14 mouse cellular contexts compared by ENCODE assay signal in genomic region chrX:136590897-136591257, GRCm38 (mm10). TPM values are rescaled to one million over a fixed set of nuclear protein-coding genes. Genes with fewer than 3 reads are reported as not detected.
DNase-seq lines count a peak whose midpoint lies in the region; ATAC-seq lines count a peak whose summit lies in the region.
"Had no signal": no experiment of that assay in that cellular context is flagged by ENCODE, and none has a peak within 500 bp of the region (broad histone marks: within the 10 kb centered on the region; RNA-seq: fewer than 3 reads in every experiment).

No protein-coding gene starts in this region.

- H3K4me3 ChIP-seq in heart, embryonic 12.5 days: no peak overlapping the region
- H3K4me3 ChIP-seq in forebrain, embryonic 10.5 days: peak overlapping the region; percentile 38
- H3K4me3 ChIP-seq in hindbrain, embryonic 14.5 days (replicated peaks; ENCODE audit: low read length): peak overlapping the region; percentile 41
- peak overlapping the region; percentile 27; the same call in 1 of the 2 replicates for H3K4me3 ChIP-seq in neural tube, embryonic 12.5 days
- H3K4me3 ChIP-seq: limb, embryonic 15.5 days; lung, embryonic 15.5 days had no signal

- 32% methylated on average over 2 of the region's 2 CpGs for WGBS in heart, embryonic 12.5 days
- 11% methylated on average over 2 of the region's 2 CpGs for WGBS in forebrain, embryonic 10.5 days
- WGBS in hindbrain, embryonic 14.5 days: 26% methylated on average over 2 of the region's 2 CpGs
- WGBS in neural tube, embryonic 12.5 days: 21% methylated on average over 2 of the region's 2 CpGs

- H3K4me1 ChIP-seq in heart, embryonic 12.5 days (replicated peaks): no peaks in the 10 kb centered on the region
- H3K4me1 ChIP-seq in forebrain, embryonic 10.5 days: peaks cover 6% of the 10 kb centered on the region
- no peaks in the 10 kb centered on the region for H3K4me1 ChIP-seq in hindbrain, embryonic 14.5 days (replicated peaks; ENCODE audit: control insufficient read depth, insufficient read depth, low read length)
- no peaks in the 10 kb centered on the region for H3K4me1 ChIP-seq in neural tube, embryonic 12.5 days
- H3K4me1 ChIP-seq: limb, embryonic 15.5 days; lung, embryonic 15.5 days had no signal

- no peaks in the 10 kb centered on the region for H3K27me3 ChIP-seq in heart, embryonic 12.5 days (replicated peaks)
- H3K27me3 ChIP-seq in forebrain, embryonic 10.5 days (ENCODE audit: poor library complexity, severe bottlenecking): no peaks in the 10 kb centered on the region; the same call in 1 of the 2 replicates
- H3K27me3 ChIP-seq in hindbrain, embryonic 14.5 days (ENCODE audit: control insufficient read depth, insufficient read depth, low read length): no peaks in the 10 kb centered on the region
- no peaks in the 10 kb centered on the region for H3K27me3 ChIP-seq in neural tube, embryonic 12.5 days (replicated peaks)
- H3K27me3 ChIP-seq: limb, embryonic 15.5 days; lung, embryonic 15.5 days had no signal

- no peak for DNase-seq in heart, postnatal 4 days
- DNase-seq in forebrain, embryonic 10.5 days (ENCODE audit: extremely low spot score, low spot score): no peak
- no peak for DNase-seq in hindbrain, embryonic 14.5 days (ENCODE audit: low spot score)
- no peak for DNase-seq in layer of hippocampus, adult 9-11 months
- DNase-seq in thymus, postnatal 4 days: no peak
- DNase-seq in T-cell, adult 2 months (ENCODE audit: low spot score): no peak
- DNase-seq: B cell, adult 2 months; heart, postnatal 10 days had no signal

- peak overlapping the region; percentile 24; the same call in 1 of the 2 replicates for H3K4me2 ChIP-seq in heart, embryonic 12.5 days
- H3K4me2 ChIP-seq in hindbrain, embryonic 14.5 days (replicated peaks): peak overlapping the region; percentile 46
- H3K4me2 ChIP-seq in neural tube, embryonic 12.5 days (replicated peaks): peak overlapping the region; percentile 47
- H3K4me2 ChIP-seq: limb, embryonic 15.5 days; lung, embryonic 15.5 days had no signal

- no peaks in the 10 kb centered on the region for H3K9me3 ChIP-seq in heart, embryonic 12.5 days (replicated peaks)
- no peaks in the 10 kb centered on the region for H3K9me3 ChIP-seq in forebrain, embryonic 10.5 days
- H3K9me3 ChIP-seq in hindbrain, embryonic 14.5 days (ENCODE audit: control insufficient read depth, low read length): no peaks in the 10 kb centered on the region
- no peaks in the 10 kb centered on the region for H3K9me3 ChIP-seq in neural tube, embryonic 12.5 days
- H3K9me3 ChIP-seq: limb, embryonic 15.5 days; lung, embryonic 15.5 days had no signal

- H3K36me3 ChIP-seq in heart, embryonic 12.5 days: no peaks in the 10 kb centered on the region
- no peaks in the 10 kb centered on the region for H3K36me3 ChIP-seq in forebrain, embryonic 10.5 days (replicated peaks)
- no peaks in the 10 kb centered on the region for H3K36me3 ChIP-seq in hindbrain, embryonic 14.5 days (replicated peaks; ENCODE audit: control insufficient read depth, insufficient read depth)
- no peaks in the 10 kb centered on the region for H3K36me3 ChIP-seq in neural tube, embryonic 12.5 days
- H3K36me3 ChIP-seq: limb, embryonic 15.5 days; lung, embryonic 15.5 days had no signal

- no peak for ATAC-seq in heart, embryonic 12.5 days (ENCODE audit: insufficient number of reproducible peaks, low FRiP score)
- peak; percentile 72 for ATAC-seq in hindbrain, embryonic 14.5 days (ENCODE audit: low FRiP score)
- no peak; the same call in 1 of the 2 replicates for ATAC-seq in neural tube, embryonic 12.5 days (ENCODE audit: low FRiP score, low read depth)

- no peak overlapping the region for H3K27ac ChIP-seq in heart, embryonic 12.5 days (ENCODE audit: poor library complexity, severe bottlenecking)
- peak overlapping the region; percentile 79 for H3K27ac ChIP-seq in forebrain, embryonic 10.5 days
- H3K27ac ChIP-seq in hindbrain, embryonic 14.5 days: peak overlapping the region; percentile 93
- no peak overlapping the region; the same call in 1 of the 2 replicates for H3K27ac ChIP-seq in neural tube, embryonic 12.5 days
- H3K27ac ChIP-seq: limb, embryonic 15.5 days; lung, embryonic 15.5 days had no signal

- no peak overlapping the region for H3K9ac ChIP-seq in heart, embryonic 12.5 days
- peak overlapping the region; percentile 62 for H3K9ac ChIP-seq in hindbrain, embryonic 14.5 days
- H3K9ac ChIP-seq in neural tube, embryonic 12.5 days: peak overlapping the region; percentile 35; the same call in 1 of the 2 replicates
- H3K9ac ChIP-seq: limb, embryonic 15.5 days; lung, embryonic 15.5 days had no signal

RNA-seq across cellular contexts. Expression of gene Tceal3, which starts 0.2 kb away (rescaled TPM):
- polyA plus RNA-seq in heart, embryonic 12.5 days (2016; fragmentation: Nextera tagmentation; extraction: Ambion mirVana): 5.1 and 7.1 TPM in 2 replicates
- under 1 TPM; 0.62 to 0.65 TPM for total RNA-seq in heart, postnatal 4 days (2021)
- polyA plus RNA-seq in forebrain, embryonic 10.5 days (2016; fragmentation: Nextera tagmentation; extraction: Ambion mirVana): 8.0 and 10.3 TPM in 2 replicates
- 43.0 and 43.2 TPM in 2 replicates for polyA plus RNA-seq in hindbrain, embryonic 14.5 days (2014; fragmentation: Nextera tagmentation; extraction: Ambion mirVana)
- 26.4 and 28.6 TPM in 2 replicates for polyA plus RNA-seq in neural tube, embryonic 12.5 days (2016; fragmentation: Nextera tagmentation; extraction: Ambion mirVana)
- total RNA-seq: granulocyte monocyte progenitor cell, adult 5-6 weeks had no signal

RNA-seq across cellular contexts. Expression of gene Kir3dl2, which starts 47.0 kb away (rescaled TPM):
- not detected in 2 replicates for polyA plus RNA-seq in heart, embryonic 12.5 days (2016; fragmentation: Nextera tagmentation; extraction: Ambion mirVana)
- not detected for total RNA-seq in heart, postnatal 4 days (2021)
- polyA plus RNA-seq in forebrain, embryonic 10.5 days (2016; fragmentation: Nextera tagmentation; extraction: Ambion mirVana): not detected in 2 replicates
- polyA plus RNA-seq in hindbrain, embryonic 14.5 days (2014; fragmentation: Nextera tagmentation; extraction: Ambion mirVana): not detected in 2 replicates
- polyA plus RNA-seq in neural tube, embryonic 12.5 days (2016; fragmentation: Nextera tagmentation; extraction: Ambion mirVana): not detected in 2 replicates
- total RNA-seq: granulocyte monocyte progenitor cell, adult 5-6 weeks; heart, postnatal 10 days had no signal
- polyA plus RNA-seq: kidney, embryonic 16.5 days; limb, embryonic 15.5 days; lung, embryonic 15.5 days had no signal

Comparison
In these comparisons a context has a peak if more than half of its experiments do, and no peak if none do; other contexts are left out.
1. H3K27ac ChIP-seq: peak in forebrain, embryonic 10.5 days (single experiment) and hindbrain, embryonic 14.5 days (single experiment); none in heart, embryonic 12.5 days (single experiment) and neural tube, embryonic 12.5 days (single experiment).
2. Peak in every context shown above with its lines, with median percentiles within 50 percentile points of each other: H3K4me2 ChIP-seq.